Mouse (Mus musculus): Measurements from ENCODE around the gene Cpeb4. TPM values are rescaled to one million over a fixed set of nuclear protein-coding genes. Genes with fewer than 3 reads are reported as not detected.
"Not testable (repeated sequence)": the region's sequence is repeated elsewhere in the genome, so short reads cannot be mapped to it uniquely, and the experiment has no call there.

Gene Cpeb4
- total and polyA plus RNA-seq, 3 experiments: 13.8 to 23.9 (median 20.1) TPM

DNA sequence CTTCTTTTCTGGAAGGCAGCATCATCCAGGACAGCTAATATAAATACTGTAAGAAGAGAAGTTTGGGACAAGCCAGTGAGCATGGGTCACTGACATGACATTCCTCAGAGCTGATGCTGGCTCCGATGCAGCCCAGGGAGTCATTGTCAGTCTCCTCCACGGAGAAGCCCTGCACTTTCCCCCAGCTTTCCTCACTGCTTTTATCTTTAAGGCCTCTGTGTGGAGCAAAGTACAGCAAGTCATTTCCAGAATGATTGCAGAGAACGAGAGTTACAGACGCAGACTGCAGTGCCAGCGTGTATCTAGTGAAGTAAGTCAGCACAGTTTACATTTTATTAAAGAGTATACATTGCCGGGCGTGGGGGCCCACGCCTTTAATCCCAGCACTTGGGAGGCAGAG lies 102.8 kb downstream of the Cpeb4 start:
- in situ Hi-C loops (cut with MboI; ENCODE audit: low pct_ligation_motif_present, low pct_unique_long_range_greater_than_20kb, low sequenced_read_pairs): loop anchor here (25.0 kb wide), 1 partner anchor 337 kb away; the partner anchor contains the start of gene Hbq1a
- no peak overlapping the region for H3K9ac ChIP-seq (ENCODE audit: insufficient read depth, low read depth)
- dilution Hi-C loops (cut with MboI; ENCODE audit: extremely low pct_ligation_motif_present, extremely low pct_unique_long_range_greater_than_20kb, low sequenced_read_pairs): no loop called here
- H3K4me1 ChIP-seq (ENCODE audit: control insufficient read depth in 1 of 2, insufficient read depth in 2 of 2): peaks cover 0 to 12% of the 10 kb centered on the region in 2 experiments; a peak in 2 of 4 replicates
- H3K27ac ChIP-seq (ENCODE audit: insufficient read depth, low read depth): no peak overlapping the region
- H3K9me3 ChIP-seq (replicated peaks; ENCODE audit: low read length): no peaks in the 10 kb centered on the region
- H3K79me2 ChIP-seq (replicated peaks; ENCODE audit: control insufficient read depth, extremely low read depth, insufficient read depth, poor library complexity, severe bottlenecking): no peaks in the 10 kb centered on the region
- no peaks in the 10 kb centered on the region for H3K36me3 ChIP-seq (replicated peaks in 1 of 2; ENCODE audit: control insufficient read depth in 1 of 2, insufficient read depth in 1 of 2, low read length in 1 of 2)
- H3K27me3 ChIP-seq (replicated peaks): no peaks in the 10 kb centered on the region
- no peak overlapping the region for H3K4me2 ChIP-seq (ENCODE audit: insufficient read depth, low read depth, poor library complexity, severe bottlenecking)
- no peak overlapping the region for H3K4me3 ChIP-seq (replicated peaks in 1 of 3; ENCODE audit: low read depth in 2 of 3, low read length in 2 of 3, poor library complexity in 1 of 3)
- no peak for DNase-seq (ENCODE audit: extremely low read depth)
- TF ChIP-seq UBTF (IDR thresholded peaks at IDR 0.05; ENCODE audit: low read depth, low read length) (no peak), MAZ (IDR thresholded peaks at IDR 0.05; ENCODE audit: low read depth, low read length) (no peak)

DNA sequence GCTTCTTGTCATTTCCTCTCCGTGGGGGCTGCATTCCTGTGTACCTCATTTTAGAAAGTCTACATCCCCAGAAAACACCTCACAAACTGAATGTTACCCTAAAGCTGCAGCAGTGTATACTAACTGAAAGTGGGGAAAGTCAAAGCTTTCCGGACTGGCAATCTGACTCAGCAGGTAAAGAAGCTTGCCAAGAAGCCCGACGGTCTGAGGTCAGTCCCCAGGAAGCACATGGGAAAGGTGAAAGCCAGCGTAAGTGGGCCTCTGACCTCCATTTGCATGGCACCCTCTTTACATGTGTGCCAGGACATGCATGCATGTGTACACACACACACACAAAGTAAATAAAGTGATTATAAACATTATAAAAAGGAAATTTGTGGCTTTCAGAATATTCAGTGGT lies 103.7 kb downstream of the Cpeb4 start:
- Histone ChIP-seq H3K9me3 (replicated peaks; ENCODE audit: low read length) (no peaks in the 10 kb centered on the region), H3K4me3 (replicated peaks in 1 of 3; ENCODE audit: low read depth in 2 of 3, low read length in 2 of 3, poor library complexity in 1 of 3) (no peak overlapping the region), H3K27me3 (replicated peaks) (no peaks in the 10 kb centered on the region), H3K4me2 (ENCODE audit: insufficient read depth, low read depth, poor library complexity, severe bottlenecking) (no peak overlapping the region), H3K9ac (ENCODE audit: insufficient read depth, low read depth) (no peak overlapping the region), H3K36me3 (replicated peaks in 1 of 2; ENCODE audit: control insufficient read depth in 1 of 2, insufficient read depth in 1 of 2, low read length in 1 of 2) (no peaks in the 10 kb centered on the region), H3K27ac (ENCODE audit: insufficient read depth, low read depth) (no peak overlapping the region), H3K4me1 (ENCODE audit: control insufficient read depth in 1 of 2, insufficient read depth in 2 of 2) (peaks cover 0 to 21% of the 10 kb centered on the region in 2 experiments; a peak in 2 of 4 replicates), H3K79me2 (replicated peaks; ENCODE audit: control insufficient read depth, extremely low read depth, insufficient read depth, poor library complexity, severe bottlenecking) (no peaks in the 10 kb centered on the region)
- in situ Hi-C loops (cut with MboI; ENCODE audit: low pct_ligation_motif_present, low pct_unique_long_range_greater_than_20kb, low sequenced_read_pairs): loop anchor here (25.0 kb wide), 1 partner anchor 337 kb away; the partner anchor contains the start of gene Hbq1a
- dilution Hi-C loops (cut with MboI; ENCODE audit: extremely low pct_ligation_motif_present, extremely low pct_unique_long_range_greater_than_20kb, low sequenced_read_pairs): no loop called here
- TF ChIP-seq KAT2A (IDR thresholded peaks at IDR 0.05; ENCODE audit: insufficient replicate concordance, low read length): no peak
- no peak for TF ChIP-seq SIN3A (IDR thresholded peaks at IDR 0.05; ENCODE audit: low read length)
- TF ChIP-seq POLR2A (IDR thresholded peaks at IDR 0.05; ENCODE audit: low read depth, low read length): no peak
- TF ChIP-seq UBTF (IDR thresholded peaks at IDR 0.05; ENCODE audit: low read depth, low read length): no peak
- no peak for TF ChIP-seq MAFK (IDR thresholded peaks at IDR 0.05; ENCODE audit: insufficient replicate concordance, low read length)
- TF ChIP-seq PAX5 (IDR thresholded peaks at IDR 0.05; ENCODE audit: low read length): no peak
- no peak for TF ChIP-seq BHLHE40 (IDR thresholded peaks at IDR 0.05; ENCODE audit: low read depth, low read length)
- no peak for TF ChIP-seq RCOR1 (conservative IDR thresholded peaks at IDR 0.05; ENCODE audit: low read depth, low read length)
- TF ChIP-seq HCFC1 (IDR thresholded peaks at IDR 0.05; ENCODE audit: low read depth, low read length): no peak
- DNase-seq (ENCODE audit: extremely low read depth): no peak

DNA sequence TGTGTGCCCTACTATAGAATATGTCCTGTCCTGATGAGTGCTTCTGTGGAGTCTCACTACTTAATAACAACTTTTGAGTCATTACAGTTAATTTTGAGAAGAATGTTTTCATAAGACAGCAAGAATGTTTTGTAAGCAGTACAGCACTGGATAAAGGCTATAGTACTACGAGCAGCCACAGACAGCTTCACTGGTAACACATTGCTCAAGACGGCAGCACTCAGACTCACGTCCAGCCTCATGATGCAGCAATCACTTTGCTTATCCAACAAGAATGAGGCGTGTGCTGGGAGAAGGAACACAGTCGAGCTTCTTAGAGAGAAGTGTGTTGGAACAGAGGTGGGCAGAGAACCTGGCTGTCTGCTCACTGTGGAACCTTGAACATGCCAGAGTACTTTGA lies 104.1 kb downstream of the Cpeb4 start:
- dilution Hi-C loops (cut with MboI; ENCODE audit: extremely low pct_ligation_motif_present, extremely low pct_unique_long_range_greater_than_20kb, low sequenced_read_pairs): no loop called here
- no peaks in the 10 kb centered on the region for H3K27me3 ChIP-seq (replicated peaks)
- in situ Hi-C loops (cut with MboI; ENCODE audit: low pct_ligation_motif_present, low pct_unique_long_range_greater_than_20kb, low sequenced_read_pairs): loop anchor here (25.0 kb wide), 1 partner anchor 336 kb away; the partner anchor contains the start of gene Hbq1a
- H3K36me3 ChIP-seq (replicated peaks in 1 of 2; ENCODE audit: control insufficient read depth in 1 of 2, insufficient read depth in 1 of 2, low read length in 1 of 2): no peaks in the 10 kb centered on the region
- no peaks in the 10 kb centered on the region for H3K9me3 ChIP-seq (replicated peaks; ENCODE audit: low read length)
- H3K9ac ChIP-seq (ENCODE audit: insufficient read depth, low read depth): no peak overlapping the region
- no peak overlapping the region for H3K4me3 ChIP-seq (replicated peaks in 1 of 3; ENCODE audit: low read depth in 2 of 3, low read length in 2 of 3, poor library complexity in 1 of 3)
- H3K27ac ChIP-seq (ENCODE audit: insufficient read depth, low read depth): no peak overlapping the region
- H3K4me1 ChIP-seq (ENCODE audit: control insufficient read depth in 1 of 2, insufficient read depth in 2 of 2): peaks cover 0 to 22% of the 10 kb centered on the region in 2 experiments; a peak in 2 of 4 replicates
- H3K4me2 ChIP-seq (ENCODE audit: insufficient read depth, low read depth, poor library complexity, severe bottlenecking): no peak overlapping the region
- DNase-seq (ENCODE audit: extremely low read depth): no peak
- TF ChIP-seq USF1 (IDR thresholded peaks at IDR 0.05; ENCODE audit: low read depth, low read length): no peak
- TF ChIP-seq USF2 (conservative IDR thresholded peaks at IDR 0.05; ENCODE audit: low read depth, low read length): no peak
- TF ChIP-seq POLR2AphosphoS2 (IDR thresholded peaks at IDR 0.05; ENCODE audit: low read depth, low read length): no peak
- no peak for TF ChIP-seq ZMIZ1 (IDR thresholded peaks at IDR 0.05; ENCODE audit: low read depth, low read length)
- no peak for TF ChIP-seq SIN3A (IDR thresholded peaks at IDR 0.05; ENCODE audit: low read length)
- H3K79me2 ChIP-seq (replicated peaks; ENCODE audit: control insufficient read depth, extremely low read depth, insufficient read depth, poor library complexity, severe bottlenecking): no peaks in the 10 kb centered on the region

DNA sequence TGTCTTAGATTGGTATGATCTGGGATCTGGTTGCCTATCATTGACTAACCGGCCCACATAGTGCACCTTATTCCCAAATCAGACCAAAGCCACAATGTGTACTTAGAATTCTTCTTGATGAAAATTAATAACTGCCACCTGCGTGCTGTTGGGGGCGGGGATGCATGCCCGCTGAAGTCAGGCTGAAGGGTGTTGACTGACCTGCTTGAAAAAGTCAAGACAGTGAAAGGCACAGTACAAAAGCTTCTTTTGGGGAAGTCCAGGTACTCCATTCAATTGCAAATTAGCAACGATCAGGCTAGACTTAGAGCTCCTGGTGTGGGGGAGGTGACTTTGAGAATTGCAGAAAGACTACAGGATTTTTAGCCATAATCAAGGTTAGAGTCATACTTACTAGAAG lies 108.1 kb downstream of the Cpeb4 start:
- H3K79me2 ChIP-seq (replicated peaks; ENCODE audit: control insufficient read depth, extremely low read depth, insufficient read depth, poor library complexity, severe bottlenecking); H3K36me3 ChIP-seq (replicated peaks in 1 of 2; ENCODE audit: control insufficient read depth in 1 of 2, insufficient read depth in 1 of 2, low read length in 1 of 2); H3K27me3 ChIP-seq (replicated peaks); DNase-seq (ENCODE audit: extremely low read depth); H3K4me3 ChIP-seq (replicated peaks in 1 of 3; ENCODE audit: low read depth in 2 of 3, low read length in 2 of 3, poor library complexity in 1 of 3); dilution Hi-C loops (cut with MboI; ENCODE audit: extremely low pct_ligation_motif_present, extremely low pct_unique_long_range_greater_than_20kb, low sequenced_read_pairs); H3K9ac ChIP-seq (ENCODE audit: insufficient read depth, low read depth); H3K27ac ChIP-seq (ENCODE audit: insufficient read depth, low read depth); H3K9me3 ChIP-seq (replicated peaks; ENCODE audit: low read length); H3K4me2 ChIP-seq (ENCODE audit: insufficient read depth, low read depth, poor library complexity, severe bottlenecking): not testable (repeated sequence)
- peaks cover 0 to 35% of the 10 kb centered on the region in 2 experiments; a peak in 2 of 4 replicates for H3K4me1 ChIP-seq (ENCODE audit: control insufficient read depth in 1 of 2, insufficient read depth in 2 of 2)
- in situ Hi-C loops (cut with MboI; ENCODE audit: low pct_ligation_motif_present, low pct_unique_long_range_greater_than_20kb, low sequenced_read_pairs): loop anchor here (25.0 kb wide), 1 partner anchor 332 kb away; the partner anchor contains the start of gene Hbq1a
